Mouse (Mus musculus) neural tube, embryonic 15.5 days (tissue): ENCODE measurements around the gene Slc10a3. TPM values are rescaled to one million over a fixed set of nuclear protein-coding genes. Genes with fewer than 3 reads are reported as not detected.

Source experiments
- ATAC-seq: fragments of 200-750 bp; cut with Nextera tagmentation; 2 replicates; pipeline ENCODE4 v1.8.0; 2017; ENCODE audit warnings: mild to moderate bottlenecking, moderate TSS enrichment, moderate library complexity; ENCODE audit not compliant: low FRiP score
- H3K27ac ChIP-seq: fragments of 300-500 bp; sonication (generic); replicated peaks from 2 replicates; pipeline ENCODE4 v1.5.1; 2015; ENCODE audit warnings: mild to moderate bottlenecking, inconsistent platforms
- H3K27me3 ChIP-seq: fragments of 300-500 bp; sonication (generic); replicated peaks from 2 replicates; pipeline ENCODE4 v1.6.1; 2015; ENCODE audit warnings: inconsistent platforms
- H3K36me3 ChIP-seq: fragments of 300-500 bp; sonication (generic); 2 replicates; pipeline ENCODE4 v1.6.1; 2015; ENCODE audit warnings: inconsistent platforms
- H3K4me1 ChIP-seq: fragments of 300-500 bp; sonication (generic); 2 replicates; pipeline ENCODE4 v1.6.1; 2015; ENCODE audit warnings: inconsistent platforms
- H3K4me2 ChIP-seq: fragments of 300-500 bp; sonication (generic); 2 replicates; pipeline ENCODE4 v1.6.1; 2015; ENCODE audit warnings: inconsistent platforms, mild to moderate bottlenecking, moderate library complexity
- H3K4me3 ChIP-seq: fragments of 300-500 bp; sonication (generic); replicated peaks from 2 replicates; pipeline ENCODE4 v1.5.1; 2015; ENCODE audit warnings: mild to moderate bottlenecking, inconsistent platforms
- H3K9ac ChIP-seq: fragments of 300-500 bp; sonication (generic); replicated peaks from 2 replicates; pipeline ENCODE4 v1.6.1; 2015; ENCODE audit warnings: mild to moderate bottlenecking, inconsistent platforms
- H3K9me3 ChIP-seq: fragments of 300-500 bp; sonication (generic); replicated peaks from 2 replicates; pipeline ENCODE4 v1.6.1; 2016; ENCODE audit warnings: inconsistent platforms
- WGBS: fragments of 180-500 bp; shearing (Covaris S2); methylation state at CpG from one replicate; pipeline ENCODE4 v1.1.7; 2015; ENCODE audit warnings: mixed read lengths; 5-methylcytosine and 5-hydroxymethylcytosine counted together
- polyA plus RNA-seq: library from polyadenylated mRNA; unstranded; fragments of >200 nt; fragmentation: Nextera tagmentation; extraction: Ambion mirVana; gene quantifications from 2 replicates; pipeline ENCODE4 v1.2.1, GENCODE M21; 2015

Slc10a3 gene
- polyA plus RNA-seq, 1 experiment from 2014 or later: 8.9 TPM

GRCm38 (mm10) chrX:74353467-74353770 lies 19.7 kb downstream of the Slc10a3 start, which contains the start of gene Lage3:
Gene Lage3, minus strand, starts transcription at chrX:74353618.
- Histone ChIP-seq H3K4me2 (peak within 1 kb of the TSS; percentile 54), H3K9me3 (no peaks in the 10 kb centered on the region), H3K9ac (peak within 1 kb of the TSS; percentile 37), H3K27ac (peak within 1 kb of the TSS; percentile 63), H3K4me1 (peaks cover 5% of the 10 kb centered on the region; the same call in 1 of the 2 replicates), H3K27me3 (no peaks in the 10 kb centered on the region), H3K36me3 (no peaks in the 10 kb centered on the region), H3K4me3 (peak within 1 kb of the TSS; percentile 44)
- 26% methylated on average over 16 of the region's 22 CpGs for WGBS
- peak; percentile 92 for ATAC-seq

GRCm38 (mm10) chrX:74352645-74353466 lies 20.3 kb downstream of the Slc10a3 start:
- no peaks in the 10 kb centered on the region for H3K36me3 ChIP-seq
- H3K27ac ChIP-seq: peak overlapping the region; percentile 63
- no peaks in the 10 kb centered on the region for H3K27me3 ChIP-seq
- peak overlapping the region; percentile 54 for H3K4me2 ChIP-seq
- no peaks in the 10 kb centered on the region for H3K9me3 ChIP-seq
- peak; percentile 82 for ATAC-seq
- peak overlapping the region; percentile 44 for H3K4me3 ChIP-seq
- WGBS: 17% methylated on average over 13 of the region's 13 CpGs
- H3K9ac ChIP-seq: peak overlapping the region; percentile 37
- H3K4me1 ChIP-seq: peaks cover 5% of the 10 kb centered on the region; the same call in 1 of the 2 replicates

GRCm38 (mm10) chrX:74330166-74330930 lies 42.8 kb downstream of the Slc10a3 start:
- 36% methylated on average over 2 of the region's 2 CpGs for WGBS
- ATAC-seq: no peak

GRCm38 (mm10) chrX:74329215-74329671 lies 43.9 kb downstream of the Slc10a3 start:
- H3K36me3 ChIP-seq: no peaks in the 10 kb centered on the region
- no peaks in the 10 kb centered on the region for H3K27me3 ChIP-seq
- H3K4me3 ChIP-seq: peak overlapping the region; percentile 52
- H3K4me1 ChIP-seq: peaks cover 37% of the 10 kb centered on the region
- peak overlapping the region; percentile 59 for H3K9ac ChIP-seq
- H3K9me3 ChIP-seq: no peaks in the 10 kb centered on the region
- peak overlapping the region; percentile 70 for H3K4me2 ChIP-seq
- H3K27ac ChIP-seq: peak overlapping the region; percentile 88
- whole genome bisulfite sequencing: 25% methylated on average over 10 of the region's 10 CpGs
- ATAC-seq: peak; percentile 71

More at GRCm38 (mm10) chrX:74330166-74330930, 42.8 kb downstream of the Slc10a3 start:
- Histone ChIP-seq H3K9ac (peak overlapping the region; percentile 59), H3K4me3 (peak overlapping the region; percentile 52), H3K27me3 (no peaks in the 10 kb centered on the region), H3K4me1 (peaks cover 37% of the 10 kb centered on the region), H3K36me3 (no peaks in the 10 kb centered on the region), H3K9me3 (no peaks in the 10 kb centered on the region), H3K27ac (peak overlapping the region; percentile 88), H3K4me2 (peak overlapping the region; percentile 70)

- no peaks in the 10 kb centered on the region for H3K9me3 ChIP-seq
- H3K27me3 ChIP-seq: no peaks in the 10 kb centered on the region
- H3K27ac ChIP-seq: peak within 1 kb of the TSS; percentile 88
- no peaks in the 10 kb centered on the region for H3K36me3 ChIP-seq
- ATAC-seq: peak; percentile 96
- H3K4me3 ChIP-seq: peak within 1 kb of the TSS; percentile 52
- peak within 1 kb of the TSS; percentile 70 for H3K4me2 ChIP-seq
- peak within 1 kb of the TSS; percentile 59 for H3K9ac ChIP-seq
- 25% methylated on average over 30 of the region's 30 CpGs for WGBS
- H3K4me1 ChIP-seq: peaks cover 33% of the 10 kb centered on the region
Observed at GRCm38 (mm10) chrX:74328725-74329161, 44.4 kb downstream of the Slc10a3 start, which contains the start of gene Plxna3. Gene Plxna3, plus strand, starts transcription at chrX:74329066.

Other genes starting within 250 kb of the Slc10a3 start
- not detected in 2 replicates for gene Opn1mw, start 245.9 kb downstream of the Slc10a3 start, polyA plus RNA-seq
- gene Mecp2, start 238.0 kb downstream of the Slc10a3 start, polyA plus RNA-seq: 11.2 and 11.7 TPM in 2 replicates
- gene Tex28, start 205.5 kb downstream of the Slc10a3 start, polyA plus RNA-seq: not detected in 2 replicates
- 0.08 and 0.09 TPM in 2 replicates for gene Tktl1, start 196.1 kb downstream of the Slc10a3 start, polyA plus RNA-seq
- 67.3 and 100 TPM in 2 replicates for gene Flna, start 123.5 kb downstream of the Slc10a3 start, polyA plus RNA-seq
- gene Emd, start 118.7 kb downstream of the Slc10a3 start, polyA plus RNA-seq: 13.2 and 17.9 TPM in 2 replicates
- 436 and 510 TPM in 2 replicates for gene Rpl10, start 102.5 kb downstream of the Slc10a3 start, polyA plus RNA-seq
- 84.0 and 87.7 TPM in 2 replicates for gene Taz, start 91.4 kb downstream of the Slc10a3 start, polyA plus RNA-seq
- 5.1 and 7.8 TPM in 2 replicates for gene Dnase1l1, start 91.0 kb downstream of the Slc10a3 start, polyA plus RNA-seq
- 283 and 302 TPM in 2 replicates for gene Atp6ap1, start 76.3 kb downstream of the Slc10a3 start, polyA plus RNA-seq
- 798 and 909 TPM in 2 replicates for gene Gdi1, start 68.4 kb downstream of the Slc10a3 start, polyA plus RNA-seq
- 60.0 and 62.1 TPM in 2 replicates for gene Fam50a, start 60.3 kb downstream of the Slc10a3 start, polyA plus RNA-seq
- gene Plxna3, start 44.3 kb downstream of the Slc10a3 start, polyA plus RNA-seq: 33.8 and 41.9 TPM in 2 replicates
- gene Lage3, start 19.7 kb downstream of the Slc10a3 start, polyA plus RNA-seq: 77.5 and 86.0 TPM in 2 replicates
- 65.9 and 68.3 TPM in 2 replicates for gene Ubl4a, start 131 bp downstream of the Slc10a3 start, polyA plus RNA-seq
- gene Fam3a, start 19.9 kb upstream of the Slc10a3 start, polyA plus RNA-seq: 36.6 TPM in 2 replicates
- 14.1 and 15.8 TPM in 2 replicates for gene Ikbkg, start 19.9 kb upstream of the Slc10a3 start, polyA plus RNA-seq
- gene G6pdx, start 55.8 kb upstream of the Slc10a3 start, polyA plus RNA-seq: 43.4 and 50.2 TPM in 2 replicates
- not detected in 2 replicates for gene Gm6880, start 108.0 kb upstream of the Slc10a3 start, polyA plus RNA-seq
- gene Olfr1326-ps1, start 201.5 kb upstream of the Slc10a3 start, polyA plus RNA-seq: not detected in 2 replicates
- gene Olfr1325, start 219.3 kb upstream of the Slc10a3 start, polyA plus RNA-seq: not detected in 2 replicates